Mouse (Mus musculus) olfactory bulb, adult 2 months (tissue): Measurements from ENCODE around the gene Stxbp2.

Experiments used
- CTCF ChIP-seq: fragments of 200-500 bp; IDR thresholded peaks from 2 replicates; pipeline ENCODE4 v1.5.1; 2012; ENCODE audit warnings: low read depth, mild to moderate bottlenecking, low read length, moderate library complexity; ENCODE audit not compliant: insufficient read depth
- POLR2A ChIP-seq: fragments of 200-500 bp; IDR thresholded peaks from 2 replicates; pipeline ENCODE4 v1.6.1; 2012; ENCODE audit warnings: mild to moderate bottlenecking, low read depth, low read length, moderate library complexity; ENCODE audit not compliant: insufficient read depth

DNA sequence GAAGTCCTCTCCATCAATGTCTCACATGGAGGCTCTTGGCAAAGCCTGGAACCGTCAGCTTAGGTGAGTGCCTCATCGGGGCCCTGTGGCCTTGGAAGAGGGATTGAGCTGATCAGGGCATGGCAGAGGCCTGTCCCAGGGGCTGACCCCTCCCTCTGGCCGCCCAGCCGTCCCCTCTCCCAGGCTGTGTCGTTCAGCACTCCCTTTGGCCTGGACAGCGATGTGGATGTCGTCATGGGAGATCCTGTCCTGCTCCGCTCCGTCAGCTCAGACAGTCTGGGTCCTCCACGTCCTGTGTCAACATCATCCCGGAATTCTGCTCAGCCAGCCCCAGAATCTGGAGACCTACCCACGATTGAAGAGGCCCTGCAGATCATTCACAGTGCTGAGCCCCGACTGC, 27.3 kb upstream of the Stxbp2 start:
- TF ChIP-seq CTCF (no peak), POLR2A (no peak)
